Mouse (Mus musculus) layer of hippocampus, adult 11-12 months (tissue): ENCODE measurements around the gene Kcnh4.
A peak's percentile ranks its signal among the peaks of the same experiment; 100 is the strongest.

Experiments used
- DNase-seq: peaks from one replicate; pipeline ENCODE4 v3.0.0; 2022; ENCODE audit warnings: low spot score

Gene Kcnh4

DNA sequence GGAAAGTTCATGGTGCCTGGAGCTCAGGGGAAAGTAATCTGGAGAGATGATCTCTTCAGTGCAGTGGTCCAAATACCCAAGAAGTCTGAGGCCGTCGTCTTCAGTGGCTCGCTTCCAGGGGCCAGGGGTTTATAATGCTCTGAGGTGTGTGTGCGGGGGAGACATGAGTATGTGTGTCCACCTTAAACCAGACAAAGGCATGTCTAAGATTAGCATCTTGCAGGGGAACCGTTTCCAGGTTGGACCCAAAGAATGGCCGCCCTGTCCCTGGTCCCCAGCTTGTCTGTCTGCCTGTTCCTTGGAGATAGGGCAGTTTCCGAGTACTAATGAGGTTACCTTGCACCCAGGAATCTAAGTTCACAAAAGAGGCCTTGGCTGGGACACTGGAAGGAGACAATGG, 3.1 kb upstream of the Kcnh4 start, which contains the start of gene Hcrt:
TSS of gene Hcrt (minus strand) at position 101 of the 400 bp plus-strand sequence.
- no peak for DNase-seq

GRCm38 (mm10) chr11:100761547-100762045, 1.9 kb upstream of the Kcnh4 start:
- peak; percentile 84 for DNase-seq

GRCm38 (mm10) chr11:100758707-100759610, 783 bp downstream of the Kcnh4 start:
- no peak for DNase-seq

DNA sequence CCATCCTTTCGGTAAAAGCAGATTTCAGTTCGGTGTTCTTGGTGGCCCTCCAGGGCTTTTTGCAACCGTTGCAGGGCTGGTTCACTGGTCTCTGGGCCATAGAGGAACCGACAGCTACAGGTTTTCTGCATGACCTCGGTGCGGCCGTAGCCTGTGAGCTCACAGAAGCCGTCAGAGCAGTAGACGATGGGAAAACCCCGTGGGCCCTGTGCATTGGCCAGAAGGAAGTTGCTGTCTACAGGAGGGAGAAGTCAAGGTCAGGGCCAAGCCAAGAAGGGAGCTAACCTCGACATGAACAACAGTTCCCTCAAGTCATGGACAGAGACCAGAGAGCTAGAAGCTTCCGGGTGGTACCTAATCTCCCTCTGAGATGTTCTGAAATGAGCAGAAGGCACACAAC, 2.2 kb downstream of the Kcnh4 start:
- DNase-seq = no peak

- no peak for DNase-seq
Observed at GRCm38 (mm10) chr11:100756476-100756875, 3.3 kb downstream of the Kcnh4 start.

DNA sequence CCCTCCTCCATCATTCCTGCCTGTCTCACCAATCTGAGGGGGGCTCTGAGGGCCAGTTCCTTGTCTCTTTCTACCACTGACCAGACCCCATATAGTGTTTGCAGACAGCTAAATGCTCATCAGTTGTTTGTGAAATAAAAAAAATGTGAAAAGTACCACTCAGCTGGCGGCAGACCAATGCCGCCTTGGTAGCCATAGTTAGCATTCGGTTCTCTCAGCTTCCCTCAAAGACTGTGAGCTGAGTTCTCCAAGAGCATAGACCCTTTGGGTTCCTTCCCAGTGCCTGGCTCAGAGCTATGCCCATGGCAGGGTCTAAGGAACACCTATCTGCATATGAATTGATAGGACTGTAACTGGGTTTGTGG, 5.1 kb downstream of the Kcnh4 start:
- DNase-seq = no peak

DNA sequence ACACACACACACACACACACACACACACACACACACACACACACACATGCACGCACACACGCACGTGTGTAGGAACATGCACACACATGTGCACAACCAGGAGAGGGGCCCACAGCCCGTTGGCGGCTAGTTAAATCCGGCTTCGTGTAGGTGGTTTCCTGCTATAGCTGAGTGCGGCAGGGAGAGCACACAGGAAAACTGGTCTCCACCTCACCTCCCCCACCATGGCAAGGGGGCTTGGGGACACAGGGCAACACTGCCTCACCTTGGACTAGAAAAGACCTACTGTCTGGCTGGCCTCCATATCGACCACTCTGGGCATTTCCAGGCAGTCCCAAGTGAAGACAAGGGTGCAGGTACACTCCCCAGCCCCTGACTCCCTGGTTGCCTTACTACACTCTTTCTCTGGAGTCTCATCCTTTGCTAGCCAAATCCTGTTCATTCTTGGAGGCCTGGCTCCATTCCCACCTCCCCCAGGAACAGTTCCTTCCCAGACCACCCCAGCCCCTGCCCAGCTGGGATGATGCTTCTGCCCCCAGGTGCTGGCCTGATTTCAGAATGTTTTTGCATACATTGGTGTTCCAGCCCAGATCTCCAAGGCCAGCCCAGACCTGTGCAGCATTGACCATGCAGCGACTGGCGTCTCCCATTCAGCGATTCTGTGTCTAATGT, 5.6 kb downstream of the Kcnh4 start:
- DNase-seq = no peak

DNA sequence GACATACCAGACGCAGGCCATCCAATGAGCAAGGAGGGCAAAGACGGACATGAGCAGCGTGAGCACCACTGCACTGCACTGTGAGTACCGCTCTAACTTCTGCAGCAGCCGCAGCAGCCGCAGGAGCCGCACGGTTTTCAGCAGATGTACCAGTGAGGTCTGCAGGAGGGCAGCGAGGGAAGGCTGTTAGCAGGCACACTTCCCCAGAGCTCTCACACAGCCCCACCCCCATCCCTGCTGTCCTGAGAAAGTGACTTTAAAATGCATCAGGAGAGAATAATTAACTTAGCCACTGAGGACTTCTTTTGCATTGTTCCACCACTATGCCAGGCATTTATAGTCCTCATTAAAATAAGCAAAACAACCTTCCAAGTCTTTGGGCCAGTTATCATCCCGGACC, 7.4 kb downstream of the Kcnh4 start:
- no peak for DNase-seq

DNA sequence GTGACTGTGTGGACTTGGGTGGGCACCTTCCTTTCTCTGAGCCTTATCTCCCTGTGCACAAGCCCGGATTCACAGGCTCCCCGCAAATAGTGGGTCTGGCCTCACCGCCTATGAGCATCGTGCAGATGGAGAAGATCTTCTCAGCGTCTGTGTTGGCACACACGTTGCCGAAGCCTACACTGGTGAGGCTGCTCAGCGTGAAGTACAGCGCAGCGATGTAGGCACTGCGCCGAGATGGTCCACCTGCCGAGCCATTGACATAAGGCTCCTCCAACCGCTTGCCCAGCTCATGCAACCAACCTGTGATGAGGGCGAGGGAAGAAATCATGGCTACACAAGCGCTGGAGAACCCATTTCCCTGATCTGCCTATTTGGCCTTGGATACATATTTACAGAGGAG, 9.6 kb downstream of the Kcnh4 start:
- DNase-seq = no peak

DNA sequence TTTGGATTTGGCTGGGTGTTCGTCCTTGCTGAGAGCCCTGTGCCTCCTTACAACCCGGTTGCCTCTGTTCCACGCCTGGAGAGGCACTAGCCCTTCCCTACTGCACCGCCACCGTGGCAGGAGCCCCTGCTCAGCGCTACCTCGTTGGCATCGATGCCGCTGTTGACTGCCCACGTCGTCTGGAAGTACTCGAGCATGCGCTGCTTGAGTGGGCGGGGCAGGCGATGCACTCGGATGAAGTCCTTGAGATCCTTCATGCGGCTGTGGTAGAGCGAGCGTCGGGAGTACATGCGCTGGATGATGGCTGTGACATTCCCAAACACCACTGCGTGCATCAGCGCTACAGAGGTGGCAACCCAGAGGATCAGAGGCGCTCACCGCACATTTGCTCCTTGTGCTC, 10.3 kb downstream of the Kcnh4 start:
- DNase-seq = no peak

- no peak for DNase-seq
Observed at GRCm38 (mm10) chr11:100748620-100749019, 11.1 kb downstream of the Kcnh4 start.

DNA sequence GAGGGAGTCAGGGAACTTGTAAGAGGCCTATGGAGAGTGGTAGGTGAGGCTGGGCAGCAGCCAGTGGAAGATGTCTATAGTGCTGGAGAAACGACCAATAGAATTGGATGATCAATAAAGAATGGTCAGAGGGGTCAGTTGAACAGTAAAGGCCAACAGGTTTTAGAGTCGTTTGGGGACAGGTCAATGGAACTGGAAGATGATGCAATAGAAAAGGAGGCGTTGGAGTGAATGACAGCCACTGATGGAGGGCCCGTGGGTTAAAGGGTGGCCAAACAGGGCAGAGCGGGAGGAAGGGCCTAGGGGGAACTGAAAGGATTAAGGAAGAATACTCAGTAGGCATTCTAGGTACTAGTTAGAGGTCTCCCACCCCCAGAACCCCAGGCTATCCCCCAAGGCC, 12.6 kb downstream of the Kcnh4 start:
- DNase-seq = no peak

GRCm38 (mm10) chr11:100746546-100746945, 13.2 kb downstream of the Kcnh4 start:
- DNase-seq = no peak

GRCm38 (mm10) chr11:100745085-100745484, 14.7 kb downstream of the Kcnh4 start:
- DNase-seq = no peak

DNA sequence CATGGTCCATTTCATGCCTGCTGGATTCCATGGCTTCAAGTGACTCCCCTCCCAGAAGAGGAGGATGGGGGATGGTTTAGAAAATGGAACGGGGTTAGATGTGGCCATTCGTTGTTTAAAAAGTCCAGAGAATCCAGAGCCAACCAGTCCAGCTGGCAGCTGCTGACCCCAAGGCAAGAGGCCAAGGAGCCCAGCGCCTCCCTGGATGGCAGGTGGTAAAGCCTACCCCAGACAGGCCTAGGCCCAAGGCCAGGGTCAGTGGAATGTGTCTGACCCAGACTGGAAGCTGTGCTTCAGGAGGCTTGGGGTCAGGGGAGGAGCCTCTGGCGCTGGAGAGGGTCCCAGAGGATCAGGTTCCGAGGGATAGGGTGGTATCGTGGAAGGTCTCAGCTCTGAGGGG, 18.4 kb downstream of the Kcnh4 start:
- no peak for DNase-seq

DNA sequence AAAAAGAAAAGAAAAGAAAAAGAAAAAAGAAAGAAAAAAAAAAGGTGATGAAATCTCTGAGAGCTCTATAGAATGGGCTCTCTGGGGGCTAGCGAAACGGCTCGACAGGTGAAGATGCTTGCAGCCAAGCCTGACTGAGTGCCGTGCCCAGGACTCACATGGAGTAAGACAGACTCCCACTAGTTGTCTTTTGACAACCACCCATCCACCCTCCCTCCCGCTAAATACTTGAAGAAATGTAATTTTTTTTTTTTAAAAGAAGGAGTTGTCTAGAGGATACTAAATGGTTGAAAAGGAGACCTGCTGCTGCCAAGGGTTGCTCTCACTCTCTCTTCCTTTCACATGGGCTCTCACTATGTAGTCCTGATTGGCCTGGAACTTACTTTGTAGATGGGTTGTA, 21.0 kb downstream of the Kcnh4 start:
- no peak for DNase-seq

- DNase-seq = peak; percentile 99
Observed at GRCm38 (mm10) chr11:100738066-100738604, 21.6 kb downstream of the Kcnh4 start, which contains the start of gene Rab5c. Rab5c (minus strand) TSS chr11:100738215.

GRCm38 (mm10) chr11:100737105-100737733, 22.5 kb downstream of the Kcnh4 start:
- no peak for DNase-seq

- no peak for DNase-seq
Observed at GRCm38 (mm10) chr11:100736746-100737080, 23.0 kb downstream of the Kcnh4 start.

GRCm38 (mm10) chr11:100735954-100736745, 23.6 kb downstream of the Kcnh4 start:
- DNase-seq = no peak

GRCm38 (mm10) chr11:100735134-100735865, 24.4 kb downstream of the Kcnh4 start:
- DNase-seq = no peak
